Comparison of ENCODE assay signal across 26 mouse cellular contexts in genomic region chr13:104878508-104878907, GRCm38 (mm10). TPM values are rescaled to one million over a fixed set of nuclear protein-coding genes. Genes with fewer than 3 reads are reported as not detected.
DNase-seq lines count a peak whose midpoint lies in the region; ATAC-seq and TF ChIP-seq lines count a peak whose summit lies in the region.
"Had no signal": no experiment of that assay in that cellular context is flagged by ENCODE, and none has a peak within 500 bp of the region (broad histone marks: within the 10 kb centered on the region; RNA-seq: fewer than 3 reads in every experiment).

No protein-coding gene starts in this region.

- H3K36me3 ChIP-seq in heart, embryonic 12.5 days: no peaks in the 10 kb centered on the region
- H3K36me3 ChIP-seq in liver, embryonic 13.5 days: no peaks in the 10 kb centered on the region
- H3K36me3 ChIP-seq in liver, embryonic 12.5 days: no peaks in the 10 kb centered on the region
- H3K36me3 ChIP-seq in MEL (ENCODE audit: control insufficient read depth in 1 of 2, insufficient read depth in 2 of 2, low read length in 2 of 2): no peaks in the 10 kb centered on the region
- H3K36me3 ChIP-seq: embryonic facial prominence, embryonic 10.5 days; embryonic facial prominence, embryonic 12.5 days; forebrain, embryonic 15.5 days; G1E had no signal

- ATAC-seq in heart, embryonic 12.5 days (ENCODE audit: insufficient number of reproducible peaks, low FRiP score): no peak
- ATAC-seq in liver, embryonic 13.5 days (ENCODE audit: low read depth): 0 out of 2 replicates have a peak, but pooled peaks have one; percentile 31
- no peak for ATAC-seq in liver, embryonic 12.5 days
- ATAC-seq: CD4-positive, CD25-positive, alpha-beta regulatory T cell, adult 4 months; forebrain, embryonic 13.5 days; forebrain, embryonic 15.5 days; forebrain, postnatal 0 days had no signal

- H3K4me1 ChIP-seq in heart, embryonic 12.5 days (replicated peaks): no peaks in the 10 kb centered on the region
- no peaks in the 10 kb centered on the region for H3K4me1 ChIP-seq in liver, embryonic 13.5 days (replicated peaks)
- H3K4me1 ChIP-seq in liver, embryonic 12.5 days: peaks cover 3% of the 10 kb centered on the region
- peaks cover 0 to 4% of the 10 kb centered on the region in 2 experiments; a peak in 1 of 4 replicates for H3K4me1 ChIP-seq in MEL (ENCODE audit: control insufficient read depth in 1 of 2, insufficient read depth in 2 of 2, low read length in 2 of 2)
- H3K4me1 ChIP-seq: embryonic facial prominence, embryonic 12.5 days; forebrain, embryonic 13.5 days; forebrain, embryonic 15.5 days had no signal

- H3K79me2 ChIP-seq in MEL (ENCODE audit: control insufficient read depth, insufficient read depth, low read length, poor library complexity): no peaks in the 10 kb centered on the region

- DNase-seq in heart, adult 11 months: peak; percentile 58
- DNase-seq in liver, embryonic 13.5 days: no peak
- peak; percentile 55 for DNase-seq in MEL (ENCODE audit: low read depth, low spot score)
- no peak for DNase-seq in embryo, embryonic 11 days
- DNase-seq: adrenal gland, adult 2 months; adrenal gland, postnatal 10 days; adrenal gland, postnatal 25 days; B cell, adult 2 months; cerebellum, adult 11 months; cerebellum, adult 18-20 months; cerebellum, adult 8-10 months; cerebellum, adult 9-11 months; cerebellum, postnatal 14 days; cerebellum, postnatal 36 days; forebrain, postnatal 0 days had no signal

- TF ChIP-seq POLR2A in MEL (IDR thresholded peaks at IDR 0.05; ENCODE audit: control insufficient read depth in 1 of 2, insufficient read depth in 1 of 2, low read depth in 1 of 2, low read length in 2 of 2, poor library complexity in 1 of 2): no peak

- no peak overlapping the region for H3K9ac ChIP-seq in heart, embryonic 12.5 days
- no peak overlapping the region for H3K9ac ChIP-seq in liver, embryonic 13.5 days
- H3K9ac ChIP-seq in liver, embryonic 12.5 days: no peak overlapping the region
- H3K9ac ChIP-seq in MEL (ENCODE audit: control insufficient read depth, low read depth, low read length, poor library complexity, severe bottlenecking): no peak overlapping the region
- H3K9ac ChIP-seq: embryonic facial prominence, embryonic 12.5 days; forebrain, embryonic 13.5 days; forebrain, embryonic 15.5 days; forebrain, postnatal 0 days had no signal

- H3K27ac ChIP-seq in heart, embryonic 12.5 days (ENCODE audit: poor library complexity, severe bottlenecking): no peak overlapping the region
- no peak overlapping the region for H3K27ac ChIP-seq in liver, embryonic 13.5 days
- no peak overlapping the region for H3K27ac ChIP-seq in liver, embryonic 12.5 days
- H3K27ac ChIP-seq in MEL (ENCODE audit: control insufficient read depth, low read depth, low read length): no peak overlapping the region
- H3K27ac ChIP-seq: embryonic facial prominence, embryonic 10.5 days; embryonic facial prominence, embryonic 12.5 days; forebrain, embryonic 13.5 days; forebrain, embryonic 15.5 days had no signal

- TF ChIP-seq RAD21 in MEL (IDR thresholded peaks at IDR 0.05; ENCODE audit: low read depth, low read length): no peak

- no peaks in the 10 kb centered on the region for H3K27me3 ChIP-seq in heart, embryonic 12.5 days (replicated peaks)
- no peaks in the 10 kb centered on the region for H3K27me3 ChIP-seq in liver, embryonic 13.5 days
- H3K27me3 ChIP-seq in liver, embryonic 12.5 days (replicated peaks): no peaks in the 10 kb centered on the region
- no peaks in the 10 kb centered on the region for H3K27me3 ChIP-seq in MEL (ENCODE audit: control insufficient read depth in 1 of 2, insufficient read depth in 2 of 2, low read length in 2 of 2)
- H3K27me3 ChIP-seq: CH12.LX; embryonic facial prominence, embryonic 12.5 days; forebrain, embryonic 13.5 days; forebrain, embryonic 15.5 days had no signal

- 25% methylated on average over 4 of the region's 4 CpGs for WGBS in heart, embryonic 12.5 days
- WGBS in liver, embryonic 13.5 days (ENCODE audit: insufficient replicate concordance): 39% methylated on average over 4 of the region's 4 CpGs
- 35% methylated on average over 4 of the region's 4 CpGs for WGBS in liver, embryonic 12.5 days (ENCODE audit: insufficient replicate concordance)

- TF ChIP-seq CTCF in MEL (IDR thresholded peaks at IDR 0.05 in 2 of 3, conservative IDR thresholded peaks at IDR 0.05 in 1 of 3; ENCODE audit: control insufficient read depth in 1 of 3, insufficient read depth in 1 of 3, low read depth in 2 of 3, low read length in 3 of 3, poor library complexity in 1 of 3, severe bottlenecking in 1 of 3): no peak

- H3K4me3 ChIP-seq in heart, embryonic 12.5 days: no peak overlapping the region
- no peak overlapping the region for H3K4me3 ChIP-seq in liver, embryonic 13.5 days (replicated peaks)
- no peak overlapping the region for H3K4me3 ChIP-seq in liver, embryonic 12.5 days
- no peak overlapping the region for H3K4me3 ChIP-seq in MEL (ENCODE audit: control insufficient read depth in 1 of 2, insufficient read depth in 1 of 2, low read depth in 2 of 2, low read length in 2 of 2)
- H3K4me3 ChIP-seq: embryonic facial prominence, embryonic 10.5 days; embryonic facial prominence, embryonic 12.5 days; forebrain, embryonic 13.5 days; forebrain, embryonic 15.5 days had no signal

- peak; percentile 53 to 54 for TF ChIP-seq EP300 in MEL (IDR thresholded peaks at IDR 0.05; ENCODE audit: low read depth in 1 of 2, low read length in 2 of 2)

- no peak overlapping the region for H3K4me2 ChIP-seq in heart, embryonic 12.5 days
- no peak overlapping the region for H3K4me2 ChIP-seq in liver, embryonic 13.5 days
- no peak overlapping the region for H3K4me2 ChIP-seq in liver, embryonic 12.5 days
- H3K4me2 ChIP-seq: embryonic facial prominence, embryonic 12.5 days; forebrain, embryonic 13.5 days; forebrain, embryonic 15.5 days had no signal

- H3K9me3 ChIP-seq in heart, embryonic 12.5 days (replicated peaks): no peaks in the 10 kb centered on the region
- no peaks in the 10 kb centered on the region for H3K9me3 ChIP-seq in liver, embryonic 13.5 days (replicated peaks)
- no peaks in the 10 kb centered on the region for H3K9me3 ChIP-seq in liver, embryonic 12.5 days (replicated peaks)
- H3K9me3 ChIP-seq in MEL (replicated peaks; ENCODE audit: insufficient read depth, low read length): no peaks in the 10 kb centered on the region
- H3K9me3 ChIP-seq: embryonic facial prominence, embryonic 10.5 days; embryonic facial prominence, embryonic 12.5 days; forebrain, embryonic 13.5 days; forebrain, embryonic 15.5 days; G1E had no signal

TF ChIP-seq in MEL, 35 proteins besides CTCF, POLR2A, EP300 and RAD21:
- TF ChIP-seq MYB (IDR thresholded peaks at IDR 0.05; ENCODE audit: low read depth, low read length) (peak; percentile 34; the same call in 1 of the 2 replicates), TCF12 (IDR thresholded peaks at IDR 0.05; ENCODE audit: low read depth, low read length) (peak; percentile 26; the same call in 1 of the 2 replicates), ELF1 (IDR thresholded peaks at IDR 0.05; ENCODE audit: low read depth, low read length) (no peak), GATA1 (IDR thresholded peaks at IDR 0.05; ENCODE audit: low read depth, low read length) (peak; percentile 33; the same call in 1 of the 2 replicates), TAL1 (IDR thresholded peaks at IDR 0.05; ENCODE audit: low read length) (peak; percentile 6; the same call in 1 of the 2 replicates), RCOR1 (IDR thresholded peaks at IDR 0.05; ENCODE audit: low read depth, low read length) (no peak)

RNA-seq across cellular contexts. Expression of gene Shisal2b, which starts 14.8 kb away (rescaled TPM):
- polyA plus RNA-seq in heart, embryonic 12.5 days (2016; fragmentation: Nextera tagmentation; extraction: Ambion mirVana): 0.13 TPM in 1 of 2 replicates, not detected in the other
- polyA plus RNA-seq in liver, embryonic 13.5 days (2015; fragmentation: Nextera tagmentation; extraction: Ambion mirVana): not detected in 2 replicates
- polyA plus RNA-seq in liver, embryonic 12.5 days (2016; fragmentation: Nextera tagmentation; extraction: Ambion mirVana): not detected in 2 replicates
- total RNA-seq in MEL (2012; rRNA removed): not detected in 2 replicates
- polyA plus RNA-seq in MEL (2012; ENCODE audit: insufficient read depth in 1 of 2, insufficient read length in 2 of 2, low read depth in 1 of 2, low replicate concordance in 2 of 2, missing spikeins in 1 of 2): not detected
- total RNA-seq: adrenal gland, adult 2 months; adrenal gland, postnatal 10 days; adrenal gland, postnatal 25 days; adrenal gland, postnatal 4 days; common myeloid progenitor, adult 5-6 weeks; G1E had no signal
- polyA plus RNA-seq: G1E had no signal

Comparison
In these comparisons a context has a peak if more than half of its experiments do, and no peak if none do; other contexts are left out.
1. DNase-seq: peak in heart, adult 11 months (single experiment) and MEL (single experiment); none in liver, embryonic 13.5 days (single experiment) and embryo, embryonic 11 days (single experiment).